Mouse (Mus musculus): ENCODE data around the gene Pip5kl1. TPM values are rescaled to one million over a fixed set of nuclear protein-coding genes. Genes with fewer than 3 reads are reported as not detected.

Pip5kl1 gene
- polyA plus RNA-seq, 1 experiment from 2014 or later: 0.42 TPM

- Histone ChIP-seq H3K9ac (ENCODE audit: low read depth, low read length) (peak within 1 kb of the TSS; percentile 67), H3K27me3 (ENCODE audit: insufficient read depth, low read length) (no peaks in the 10 kb centered on the region), H3K4me2 (ENCODE audit: low read length) (peak within 1 kb of the TSS; percentile 70), H3K36me3 (ENCODE audit: insufficient read depth, low read length) (no peaks in the 10 kb centered on the region), H3K27ac (peak within 1 kb of the TSS; percentile 68), H3K4me3 (replicated peaks; ENCODE audit: low read depth, low read length) (peak within 1 kb of the TSS; percentile 57), H3K4me1 (replicated peaks; ENCODE audit: insufficient read depth, low read length) (peaks cover 4% of the 10 kb centered on the region), H3K9me3 (replicated peaks; ENCODE audit: low read length) (no peaks in the 10 kb centered on the region)
- peak; percentile 96 for DNase-seq (ENCODE audit: low spot score)
- under 1% methylated on average over 38 of the region's 38 CpGs for WGBS
- TF ChIP-seq CTCF (IDR thresholded peaks at IDR 0.05; ENCODE audit: low read depth): peak; percentile 64
- peak; percentile 79 for ATAC-seq (replicated peaks; ENCODE audit: low FRiP score, low read depth)
Measured at GRCm38 (mm10) chr2:32586871-32587351, 12.3 kb downstream of the Pip5kl1 start, which contains the start of gene St6galnac4. Gene St6galnac4 (plus strand): TSS chr2:32587095.

GRCm38 (mm10) chr2:32587731-32588321, 13.2 kb downstream of the Pip5kl1 start:
- peaks cover 4% of the 10 kb centered on the region for H3K4me1 ChIP-seq (replicated peaks; ENCODE audit: insufficient read depth, low read length)
- 16% methylated on average over 9 of the region's 9 CpGs for WGBS
- no peak for ATAC-seq (replicated peaks; ENCODE audit: low FRiP score, low read depth)
- H3K9me3 ChIP-seq (replicated peaks; ENCODE audit: low read length): no peaks in the 10 kb centered on the region
- no peak for TF ChIP-seq CTCF (IDR thresholded peaks at IDR 0.05; ENCODE audit: low read depth)
- H3K4me3 ChIP-seq (replicated peaks; ENCODE audit: low read depth, low read length): peak overlapping the region; percentile 57
- peak overlapping the region; percentile 68; the same call in 1 of the 2 replicates for H3K27ac ChIP-seq
- peak overlapping the region; percentile 67 for H3K9ac ChIP-seq (ENCODE audit: low read depth, low read length)
- DNase-seq (ENCODE audit: low spot score): peak; percentile 51
- H3K27me3 ChIP-seq (ENCODE audit: insufficient read depth, low read length): no peaks in the 10 kb centered on the region
- H3K4me2 ChIP-seq (ENCODE audit: low read length): peak overlapping the region; percentile 70
- no peaks in the 10 kb centered on the region for H3K36me3 ChIP-seq (ENCODE audit: insufficient read depth, low read length)

GRCm38 (mm10) chr2:32589213-32589795, 14.7 kb downstream of the Pip5kl1 start:
- Histone ChIP-seq H3K9me3 (replicated peaks; ENCODE audit: low read length) (no peaks in the 10 kb centered on the region), H3K27ac (no peak overlapping the region), H3K4me3 (replicated peaks; ENCODE audit: low read depth, low read length) (no peak overlapping the region), H3K4me2 (ENCODE audit: low read length) (0 out of 2 replicates have a peak overlapping the region, but pooled peaks have one; percentile 13), H3K4me1 (replicated peaks; ENCODE audit: insufficient read depth, low read length) (peaks cover 4% of the 10 kb centered on the region; the same call in 1 of the 2 replicates), H3K27me3 (ENCODE audit: insufficient read depth, low read length) (no peaks in the 10 kb centered on the region), H3K9ac (ENCODE audit: low read depth, low read length) (no peak overlapping the region), H3K36me3 (ENCODE audit: insufficient read depth, low read length) (no peaks in the 10 kb centered on the region)
- no peak for TF ChIP-seq CTCF (IDR thresholded peaks at IDR 0.05; ENCODE audit: low read depth)
- DNase-seq (ENCODE audit: low spot score): no peak
- 61% methylated on average over 11 of the region's 11 CpGs for WGBS
- ATAC-seq (replicated peaks; ENCODE audit: low FRiP score, low read depth): no peak

- Histone ChIP-seq H3K9me3 (replicated peaks; ENCODE audit: low read length) (no peaks in the 10 kb centered on the region), H3K9ac (ENCODE audit: low read depth, low read length) (no peak overlapping the region), H3K27ac (no peak overlapping the region), H3K27me3 (ENCODE audit: insufficient read depth, low read length) (no peaks in the 10 kb centered on the region), H3K36me3 (ENCODE audit: insufficient read depth, low read length) (peaks cover 6% of the 10 kb centered on the region; the same call in 1 of the 2 replicates), H3K4me2 (ENCODE audit: low read length) (no peak overlapping the region), H3K4me1 (replicated peaks; ENCODE audit: insufficient read depth, low read length) (peaks cover 4% of the 10 kb centered on the region; the same call in 1 of the 2 replicates), H3K4me3 (replicated peaks; ENCODE audit: low read depth, low read length) (no peak overlapping the region)
- TF ChIP-seq CTCF (IDR thresholded peaks at IDR 0.05; ENCODE audit: low read depth): no peak
- ATAC-seq (replicated peaks; ENCODE audit: low FRiP score, low read depth) (no peak), DNase-seq (ENCODE audit: low spot score) (no peak)
- 61% methylated on average over 10 of the region's 10 CpGs for WGBS
Measured at GRCm38 (mm10) chr2:32590224-32590623, 15.6 kb downstream of the Pip5kl1 start.

GRCm38 (mm10) chr2:32591249-32591648, 16.7 kb downstream of the Pip5kl1 start:
- Histone ChIP-seq H3K9ac (ENCODE audit: low read depth, low read length) (no peak overlapping the region), H3K36me3 (ENCODE audit: insufficient read depth, low read length) (peaks cover 6% of the 10 kb centered on the region; the same call in 1 of the 2 replicates), H3K4me3 (replicated peaks; ENCODE audit: low read depth, low read length) (no peak overlapping the region), H3K4me2 (ENCODE audit: low read length) (no peak overlapping the region), H3K9me3 (replicated peaks; ENCODE audit: low read length) (no peaks in the 10 kb centered on the region), H3K27ac (no peak overlapping the region), H3K4me1 (replicated peaks; ENCODE audit: insufficient read depth, low read length) (peaks cover 4% of the 10 kb centered on the region; the same call in 1 of the 2 replicates), H3K27me3 (ENCODE audit: insufficient read depth, low read length) (no peaks in the 10 kb centered on the region)
- 52% methylated on average over 6 of the region's 6 CpGs for whole genome bisulfite sequencing
- no peak for TF ChIP-seq CTCF (IDR thresholded peaks at IDR 0.05; ENCODE audit: low read depth)
- ATAC-seq (replicated peaks; ENCODE audit: low FRiP score, low read depth): no peak
- DNase-seq (ENCODE audit: low spot score): no peak

GRCm38 (mm10) chr2:32596725-32597124, 22.1 kb downstream of the Pip5kl1 start:
- DNase-seq (ENCODE audit: low spot score): no peak
- no peaks in the 10 kb centered on the region for H3K9me3 ChIP-seq (replicated peaks; ENCODE audit: low read length)
- no peak for TF ChIP-seq CTCF (IDR thresholded peaks at IDR 0.05; ENCODE audit: low read depth)
- H3K36me3 ChIP-seq (ENCODE audit: insufficient read depth, low read length): peaks cover 6% of the 10 kb centered on the region; the same call in 1 of the 2 replicates
- H3K27ac ChIP-seq: no peak overlapping the region
- no peak overlapping the region for H3K9ac ChIP-seq (ENCODE audit: low read depth, low read length)
- 89% methylated on average over 13 of the region's 13 CpGs for WGBS
- H3K27me3 ChIP-seq (ENCODE audit: insufficient read depth, low read length): no peaks in the 10 kb centered on the region
- H3K4me3 ChIP-seq (replicated peaks; ENCODE audit: low read depth, low read length): no peak overlapping the region
- ATAC-seq (replicated peaks; ENCODE audit: low FRiP score, low read depth): no peak
- no peak overlapping the region for H3K4me2 ChIP-seq (ENCODE audit: low read length)
- no peaks in the 10 kb centered on the region for H3K4me1 ChIP-seq (replicated peaks; ENCODE audit: insufficient read depth, low read length)

All from kidney, postnatal 0 days (tissue).